Mouse (Mus musculus) macrophage (primary cell): ENCODE results near the gene Gm9376. TPM values are rescaled to one million over a fixed set of nuclear protein-coding genes. Genes with fewer than 3 reads are reported as not detected.

Experiments
- H3K27ac ChIP-seq: fragments of 350-480 bp; formaldehyde crosslinking; 2 replicates; pipeline ENCODE4 v1.9.0; 2021
- H3K36me3 ChIP-seq: fragments of 350-480 bp; formaldehyde crosslinking; 2 replicates; pipeline ENCODE4 v1.9.0; 2021; ENCODE audit errors: inconsistent target
- H3K4me3 ChIP-seq: fragments of 350-480 bp; formaldehyde crosslinking; 2 replicates; pipeline ENCODE4 v1.9.0; 2021; ENCODE audit errors: inconsistent target
- H3K79me2 ChIP-seq: fragments of 350-480 bp; formaldehyde crosslinking; 2 replicates; pipeline ENCODE4 v1.9.0; 2021; ENCODE audit errors: inconsistent target
- whole genome bisulfite sequencing: methylation state at CpG from one replicate; pipeline ENCODE4 v1.1.7; 2026; ENCODE audit warnings: inconsistent platforms; ENCODE audit not compliant: missing documents; 5-methylcytosine and 5-hydroxymethylcytosine counted together
- polyA plus RNA-seq: library from polyadenylated mRNA; stranded (reverse); fragments of 250-400 nt; gene quantifications from 3 replicates; pipeline ENCODE4 v1.2.4, GENCODE M21; 2018; ENCODE audit warnings: inconsistent platforms

The Gm9376 gene
- polyA plus RNA-seq, 1 experiment from 2014 or later, result not detected

DNA sequence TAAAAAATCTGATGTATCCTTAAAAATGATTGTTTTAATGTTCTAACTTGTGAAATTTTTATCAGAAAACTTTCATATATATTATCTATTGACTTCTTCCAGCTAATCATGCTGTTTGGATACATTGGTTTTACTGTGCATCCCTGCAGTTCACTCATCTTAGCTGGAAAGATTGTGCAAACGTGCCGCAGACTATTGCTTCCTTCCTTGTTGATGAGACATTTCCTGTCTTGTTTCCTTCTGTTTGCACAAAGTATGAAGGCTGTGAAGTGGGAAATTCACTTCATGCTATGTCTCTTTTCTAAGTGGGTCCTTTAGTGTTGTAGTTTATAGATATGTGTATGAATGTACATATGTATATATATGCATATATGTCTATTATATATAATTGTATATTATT is 25.3 kb upstream of the Gm9376 start:
- no peaks in the 10 kb centered on the region for H3K36me3 ChIP-seq
- 0% methylated on average over 2 of the region's 2 CpGs for whole genome bisulfite sequencing

DNA sequence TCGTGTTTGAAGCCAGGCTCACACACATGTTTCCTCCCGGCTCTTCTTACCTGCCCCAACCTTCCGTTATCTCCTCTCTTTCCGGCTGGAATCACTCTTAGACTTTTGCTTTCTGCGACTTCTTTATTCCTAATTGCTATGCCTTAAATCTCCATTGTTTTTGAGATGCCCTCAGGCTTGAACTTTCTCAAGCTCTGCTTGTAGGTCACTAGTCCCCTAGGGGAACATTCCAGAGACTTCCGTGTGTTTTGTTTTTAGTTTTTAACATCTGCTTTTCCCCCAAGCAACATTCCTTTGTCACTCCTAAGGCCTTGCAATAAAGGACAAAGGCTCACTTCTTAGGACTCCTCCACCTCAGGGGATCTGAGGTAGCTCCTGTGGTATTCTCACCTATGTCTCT is 13.4 kb upstream of the Gm9376 start:
- no peaks in the 10 kb centered on the region for H3K36me3 ChIP-seq
- no peaks in the 10 kb centered on the region for H3K79me2 ChIP-seq
- H3K4me3 ChIP-seq, result no peak overlapping the region
- no peak overlapping the region for H3K27ac ChIP-seq
- 93% methylated on average over 6 of the region's 6 CpGs for WGBS

More for the DNA sequence above, 25.3 kb upstream of the Gm9376 start:
- Histone ChIP-seq H3K4me3 (no peak overlapping the region), H3K79me2 (no peaks in the 10 kb centered on the region), H3K27ac (no peak overlapping the region)

DNA sequence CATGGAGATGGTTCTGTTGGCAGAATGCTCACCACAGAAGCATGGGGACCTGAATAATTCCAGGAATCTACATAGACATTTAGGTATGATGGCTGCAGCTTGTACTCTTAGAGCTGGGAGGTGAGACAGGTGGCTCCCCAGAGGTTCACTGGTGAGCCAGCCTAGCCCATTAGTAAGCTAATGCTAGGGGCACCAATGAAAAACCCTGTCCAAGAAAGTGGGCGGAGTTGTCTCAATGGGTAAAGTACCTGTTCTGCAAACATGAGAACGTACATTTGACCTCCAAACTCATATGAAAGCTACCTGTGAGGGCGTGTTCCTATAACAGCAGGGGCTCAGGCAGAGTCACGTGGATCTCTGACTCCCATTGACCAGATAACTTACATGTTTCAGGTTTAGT is 2.1 kb downstream of the Gm9376 start:
- Histone ChIP-seq H3K36me3 (no peaks in the 10 kb centered on the region), H3K27ac (no peak overlapping the region), H3K79me2 (no peaks in the 10 kb centered on the region), H3K4me3 (no peak overlapping the region)
- WGBS, result 87% methylated on average over 4 of the region's 4 CpGs

DNA sequence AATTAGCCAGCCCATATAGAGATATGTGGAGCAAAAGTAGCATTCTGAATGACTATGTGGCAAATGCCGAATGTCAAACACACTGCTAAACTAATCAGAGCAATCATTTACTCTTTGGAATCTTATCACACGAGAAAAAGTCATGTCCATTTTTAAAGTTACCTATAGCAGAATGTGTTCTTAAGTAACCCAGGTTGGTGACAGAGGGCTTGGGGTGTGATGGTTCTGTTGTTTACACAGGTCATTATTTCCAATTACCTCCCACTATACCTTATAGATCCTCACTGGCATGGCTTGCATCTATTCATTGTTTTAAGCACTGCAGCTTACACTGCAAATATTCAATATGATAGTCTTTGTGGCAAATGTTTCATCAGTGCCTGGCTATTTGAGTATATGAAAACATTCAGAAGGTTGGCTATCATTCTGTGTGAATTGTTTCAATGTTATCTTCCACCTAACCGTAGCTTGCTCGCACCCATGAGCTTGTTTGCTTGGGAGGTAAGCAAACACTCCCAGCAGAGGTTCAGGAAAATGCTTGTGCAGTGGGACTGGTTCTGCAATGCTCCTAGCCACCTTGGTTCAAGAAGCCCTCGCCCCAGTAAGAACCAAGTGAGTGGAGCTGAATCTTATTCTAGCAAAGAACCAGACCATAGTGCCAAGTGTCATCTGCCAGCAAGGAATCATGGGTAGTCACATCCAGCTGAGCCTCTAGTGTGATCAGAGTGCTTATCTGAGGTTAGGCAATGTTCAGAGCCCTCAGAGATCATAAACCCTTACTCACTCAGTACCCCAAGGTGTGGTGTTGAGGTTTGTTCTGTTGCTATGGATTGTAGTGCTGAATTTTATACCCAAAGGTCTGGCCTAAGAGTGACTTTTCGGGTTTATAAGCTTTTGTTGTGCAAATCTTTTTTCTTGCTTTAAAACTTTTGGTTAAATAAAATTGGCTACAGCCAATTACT is 6.1 kb downstream of the Gm9376 start:
- no peak overlapping the region for H3K4me3 ChIP-seq
- 85% methylated on average over 6 of the region's 6 CpGs for WGBS
- H3K27ac ChIP-seq, result no peak overlapping the region
- H3K79me2 ChIP-seq, result no peaks in the 10 kb centered on the region
- no peaks in the 10 kb centered on the region for H3K36me3 ChIP-seq

DNA sequence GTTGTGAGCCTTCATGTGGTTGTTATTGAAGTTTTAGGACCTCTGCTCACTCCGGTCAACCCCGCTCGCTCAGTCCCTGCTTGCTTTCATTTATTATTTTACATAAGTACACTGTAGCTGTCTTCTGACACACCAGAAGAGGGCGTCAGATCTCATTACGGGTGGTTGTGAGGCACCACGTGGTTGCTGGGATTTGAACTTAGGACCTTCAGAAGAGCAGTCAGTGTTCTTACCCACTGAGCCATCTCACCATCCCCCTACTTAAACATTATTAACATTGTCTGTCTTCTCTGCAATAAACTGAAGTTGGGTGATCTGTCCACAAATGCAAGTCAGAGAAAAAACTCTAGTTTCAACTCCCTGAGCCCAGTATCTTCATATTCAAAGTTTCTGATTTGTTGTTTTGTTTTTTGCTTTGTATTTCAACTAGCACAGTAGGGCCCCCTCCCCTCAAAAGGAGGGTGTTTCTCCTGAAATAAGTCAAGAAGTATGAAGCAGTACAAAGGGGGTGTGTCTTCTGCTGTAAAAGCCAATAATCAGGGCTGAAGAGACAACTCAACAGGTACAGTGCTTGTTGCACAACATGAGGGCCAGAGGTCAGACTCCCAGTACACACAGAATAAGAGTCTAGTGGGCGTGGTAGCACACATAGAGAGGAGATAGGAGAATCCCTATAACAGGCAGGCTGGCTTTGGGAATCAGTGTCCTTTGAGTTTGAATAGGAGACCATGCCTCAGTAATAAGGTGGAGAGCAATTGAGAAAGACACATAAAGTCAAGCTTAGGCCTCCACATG is 11.1 kb downstream of the Gm9376 start:
- Histone ChIP-seq H3K79me2 (no peaks in the 10 kb centered on the region), H3K4me3 (no peak overlapping the region)

DNA sequence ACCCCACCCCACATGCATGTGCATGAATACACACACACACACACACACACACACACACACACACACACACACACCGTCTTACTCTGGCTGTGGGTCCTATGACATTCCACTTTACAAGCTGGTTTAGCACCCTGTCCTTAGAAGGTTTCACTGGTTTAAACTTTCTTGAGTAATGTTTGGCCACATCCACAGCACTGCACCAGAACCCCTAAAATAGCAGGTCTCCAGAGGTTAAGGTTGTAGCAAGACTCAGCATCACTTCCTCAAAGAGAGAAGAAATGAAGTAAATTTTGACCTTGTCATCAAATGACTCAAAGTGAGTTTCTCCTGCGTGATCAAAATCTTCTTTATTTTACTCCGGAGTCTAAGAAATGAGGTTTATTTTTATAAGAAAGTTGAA is 15.5 kb downstream of the Gm9376 start:
- Histone ChIP-seq H3K79me2 (no peaks in the 10 kb centered on the region), H3K36me3 (no peaks in the 10 kb centered on the region), H3K27ac (no peak overlapping the region), H3K4me3 (no peak overlapping the region)
- WGBS, result 82% methylated on average over 3 of the region's 3 CpGs

More for the DNA sequence above, 11.1 kb downstream of the Gm9376 start:
- Histone ChIP-seq H3K27ac (no peak overlapping the region), H3K36me3 (no peaks in the 10 kb centered on the region)
- 87% methylated on average over 7 of the region's 7 CpGs for WGBS

DNA sequence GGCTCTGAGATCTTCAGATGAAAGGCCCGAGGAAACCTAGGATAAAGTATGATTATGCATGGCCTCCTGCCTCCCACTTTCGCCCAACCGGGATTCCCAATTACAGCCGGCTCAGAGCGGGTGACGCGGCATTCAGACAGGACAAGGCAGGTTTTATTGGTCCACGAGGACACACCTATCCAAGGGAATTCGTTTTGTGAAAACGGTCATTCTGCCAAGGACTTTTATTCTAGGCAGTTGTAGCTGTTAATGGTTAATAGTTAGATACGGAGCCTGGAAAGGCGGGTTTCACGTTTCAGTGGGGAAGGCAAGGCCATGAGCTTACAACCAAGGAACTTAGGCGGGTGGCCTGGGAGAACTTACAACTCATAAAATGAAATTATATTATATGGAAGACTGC is 16.2 kb downstream of the Gm9376 start:
- Histone ChIP-seq H3K4me3 (no peak overlapping the region), H3K36me3 (no peaks in the 10 kb centered on the region), H3K27ac (no peak overlapping the region), H3K79me2 (no peaks in the 10 kb centered on the region)
- 92% methylated on average over 14 of the region's 14 CpGs for WGBS

DNA sequence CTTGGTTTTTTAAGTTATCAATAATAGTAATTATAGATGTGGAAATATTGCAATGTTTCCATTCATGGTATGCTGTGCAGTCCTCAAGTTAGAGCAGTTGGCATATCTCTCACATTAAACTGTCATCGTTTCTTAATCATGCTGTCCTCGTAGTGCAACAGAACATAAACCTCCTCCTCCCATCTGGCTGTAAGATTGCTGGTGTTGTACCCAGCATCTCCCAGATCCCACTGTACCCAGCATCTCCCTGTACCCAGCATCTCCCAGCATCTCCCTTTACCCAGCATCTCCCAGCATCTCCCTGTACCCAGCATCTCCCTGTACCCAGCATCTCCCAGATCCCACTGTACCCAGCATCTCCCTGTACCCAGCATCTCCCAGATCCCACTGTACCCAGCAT is 19.3 kb downstream of the Gm9376 start:
- 100% methylated on average over 2 of the region's 2 CpGs for WGBS
- no peak overlapping the region for H3K4me3 ChIP-seq
- H3K27ac ChIP-seq, result no peak overlapping the region
- no peaks in the 10 kb centered on the region for H3K36me3 ChIP-seq
- no peaks in the 10 kb centered on the region for H3K79me2 ChIP-seq

DNA sequence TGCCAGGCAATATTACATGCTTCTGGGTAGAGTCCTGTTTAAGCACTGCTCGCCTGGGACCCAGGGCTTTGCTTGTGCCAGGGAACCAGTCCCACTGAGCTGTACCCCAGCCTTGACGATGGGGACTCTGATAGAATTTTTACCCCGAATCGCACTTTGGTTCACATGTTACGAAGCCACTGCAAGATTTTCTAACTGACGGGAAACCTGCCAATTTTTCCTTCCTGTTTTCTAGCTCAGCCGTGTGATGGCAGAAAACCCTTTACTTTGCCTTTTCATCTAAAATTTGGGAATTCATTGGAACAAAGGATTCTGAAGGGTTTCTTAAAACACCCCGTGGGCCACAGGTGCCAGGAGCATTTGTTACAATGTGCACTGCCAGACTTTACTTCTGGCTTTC is 22.4 kb downstream of the Gm9376 start:
- H3K79me2 ChIP-seq, result no peaks in the 10 kb centered on the region
- H3K27ac ChIP-seq, result no peak overlapping the region
- no peaks in the 10 kb centered on the region for H3K36me3 ChIP-seq
- 20% methylated on average over 8 of the region's 8 CpGs for WGBS
- no peak overlapping the region for H3K4me3 ChIP-seq

DNA sequence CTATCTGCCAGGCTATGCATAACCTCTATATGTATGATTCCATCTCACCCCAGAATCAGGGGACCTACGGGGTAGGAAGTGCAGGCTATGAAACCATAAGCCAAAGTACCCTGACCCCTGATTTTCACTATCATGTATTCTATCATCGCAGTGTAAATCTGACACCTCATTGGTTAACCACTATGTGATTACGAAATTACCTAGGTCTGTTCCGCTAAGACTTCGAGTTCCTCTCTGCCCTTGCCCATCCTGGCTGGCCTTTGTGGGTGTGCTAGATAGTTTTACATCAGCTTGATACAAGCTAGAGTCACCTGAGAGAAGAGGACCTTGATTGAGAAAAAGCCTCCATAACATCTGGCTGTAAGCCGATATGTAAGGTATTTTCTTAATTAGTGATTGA is 23.2 kb downstream of the Gm9376 start:
- H3K27ac ChIP-seq, result no peak overlapping the region
- no peaks in the 10 kb centered on the region for H3K79me2 ChIP-seq
- no peaks in the 10 kb centered on the region for H3K36me3 ChIP-seq
- 23% methylated on average over 5 of the region's 6 CpGs for WGBS
- H3K4me3 ChIP-seq, result no peak overlapping the region

DNA sequence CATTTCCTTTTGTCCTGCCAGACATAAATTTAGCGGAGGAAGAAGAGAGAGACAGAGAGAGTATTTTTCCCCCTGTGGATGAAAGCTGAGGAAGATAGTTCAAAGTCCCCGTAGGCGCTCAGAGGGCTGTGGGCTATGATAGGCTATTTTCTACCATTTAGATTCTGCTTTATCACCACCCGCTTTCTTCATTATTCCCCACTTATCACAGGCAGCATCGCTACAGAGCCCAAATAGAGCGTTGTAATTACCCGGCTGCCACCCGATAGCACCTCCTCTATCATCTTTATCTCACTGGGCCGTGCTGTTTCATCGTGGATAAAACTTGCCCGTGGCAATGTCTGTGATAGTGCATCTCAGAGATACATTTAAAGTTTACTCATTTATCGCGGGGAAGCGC is 35.8 kb downstream of the Gm9376 start:
- no peaks in the 10 kb centered on the region for H3K79me2 ChIP-seq
- no peak overlapping the region for H3K4me3 ChIP-seq
- H3K36me3 ChIP-seq, result no peaks in the 10 kb centered on the region
- H3K27ac ChIP-seq, result no peak overlapping the region
- WGBS, result 87% methylated on average over 14 of the region's 14 CpGs

DNA sequence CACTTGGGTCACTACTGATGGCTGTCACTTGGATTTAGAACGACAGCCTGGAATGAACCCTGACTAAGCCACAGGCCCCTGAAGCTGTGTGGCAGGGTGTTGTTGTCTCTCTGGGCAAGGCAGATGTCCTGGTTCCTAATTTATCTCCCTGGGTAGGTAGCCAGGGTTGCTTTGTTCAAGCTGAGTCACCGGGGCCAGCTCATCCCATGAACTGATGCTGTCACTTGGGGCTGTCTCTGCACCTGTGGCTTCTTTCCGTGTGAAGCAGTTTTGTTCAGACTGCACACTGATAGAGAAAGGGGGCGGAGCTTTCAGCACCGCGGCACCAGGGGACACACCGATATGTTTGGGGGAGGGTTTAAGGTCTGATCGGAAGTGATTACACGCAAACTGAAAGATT is 37.8 kb downstream of the Gm9376 start:
- Histone ChIP-seq H3K4me3 (no peak overlapping the region), H3K27ac (no peak overlapping the region), H3K79me2 (no peaks in the 10 kb centered on the region), H3K36me3 (no peaks in the 10 kb centered on the region)
- WGBS, result 96% methylated on average over 9 of the region's 9 CpGs

DNA sequence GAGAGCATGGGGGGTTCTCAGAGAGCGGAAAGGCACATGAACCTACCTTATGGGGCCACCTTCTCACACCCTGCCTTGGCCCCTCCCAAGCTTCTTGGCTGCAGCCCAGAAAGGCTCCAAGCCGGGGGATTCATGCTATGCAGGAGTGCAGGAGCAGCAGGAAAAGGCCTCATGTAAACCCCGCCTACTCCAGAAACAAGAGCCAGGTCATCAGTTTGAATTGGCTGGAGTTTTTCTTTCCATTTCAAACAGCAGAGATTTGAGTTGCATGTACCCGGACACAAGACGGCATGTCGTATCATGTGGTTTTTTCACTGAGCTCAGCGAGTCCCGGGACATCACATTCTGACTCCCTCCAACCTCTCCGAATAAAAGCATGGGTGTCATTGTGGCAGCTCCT is 39.2 kb downstream of the Gm9376 start:
- Histone ChIP-seq H3K36me3 (no peaks in the 10 kb centered on the region), H3K4me3 (no peak overlapping the region), H3K27ac (no peak overlapping the region), H3K79me2 (no peaks in the 10 kb centered on the region)
- WGBS, result 87% methylated on average over 8 of the region's 9 CpGs

DNA sequence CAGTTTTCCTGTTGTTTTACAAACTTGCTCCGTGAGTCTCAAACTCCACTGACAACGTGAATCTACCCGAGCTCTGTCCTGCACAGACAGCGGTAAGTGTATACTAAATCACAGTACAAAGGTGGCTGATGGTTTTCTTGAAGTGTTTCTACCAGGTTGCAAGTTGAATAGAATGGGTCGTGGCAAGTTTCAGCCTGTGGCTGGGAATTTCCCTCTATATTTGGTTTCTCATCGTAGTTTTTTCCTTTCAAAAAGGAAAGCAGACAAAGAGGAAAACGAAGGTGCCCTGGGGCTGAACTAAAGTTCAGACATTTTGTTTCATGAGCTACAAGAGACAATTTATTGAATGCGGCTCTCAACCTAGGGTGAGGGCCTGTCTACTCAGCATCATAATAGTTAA is 40.3 kb downstream of the Gm9376 start:
- Histone ChIP-seq H3K4me3 (no peak overlapping the region), H3K27ac (no peak overlapping the region), H3K79me2 (no peaks in the 10 kb centered on the region), H3K36me3 (no peaks in the 10 kb centered on the region)
- 83% methylated on average over 8 of the region's 8 CpGs for WGBS

DNA sequence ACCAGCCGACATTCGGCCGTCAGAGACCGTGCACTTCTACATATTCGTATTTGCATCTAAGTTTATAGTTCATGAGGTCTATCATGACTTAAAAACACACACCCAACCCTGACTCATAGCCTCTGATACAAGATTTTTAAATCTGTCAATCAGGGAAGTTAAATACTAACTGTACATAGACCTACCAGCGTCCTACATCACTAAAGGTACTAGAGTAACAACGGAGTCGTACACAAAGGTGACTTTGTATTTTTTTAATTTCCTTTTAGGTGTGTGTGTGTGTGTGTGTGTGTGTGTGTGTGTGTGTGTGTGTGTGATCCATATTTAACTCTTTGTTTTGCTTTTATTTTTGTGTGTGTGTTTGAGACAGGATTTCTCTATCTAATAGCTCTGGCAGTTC is 44.9 kb downstream of the Gm9376 start:
- Histone ChIP-seq H3K36me3 (no peaks in the 10 kb centered on the region), H3K27ac (no peak overlapping the region), H3K4me3 (no peak overlapping the region), H3K79me2 (no peaks in the 10 kb centered on the region)
- WGBS, result 100% methylated on average over 8 of the region's 8 CpGs
